Mouse (Mus musculus) megakaryocyte, embryonic 14.5 days (primary cell): ENCODE measurements around the gene Clasp1.

Experiments used
- FLI1 ChIP-seq: IDR thresholded peaks from 2 replicates; pipeline ENCODE4 v1.6.1; 2012; ENCODE audit warnings: low read length, inconsistent platforms, mixed read lengths
- GATA1 ChIP-seq: IDR thresholded peaks from 3 replicates; pipeline ENCODE4 v1.6.1; 2012; ENCODE audit warnings: mixed read lengths, low read length, inconsistent platforms, borderline replicate concordance

GRCm38 (mm10) chr1:118453577-118453976, 64.7 kb downstream of the Clasp1 start:
- TF ChIP-seq GATA1 (no peak), FLI1 (no peak)
